Mouse (Mus musculus) small intestine, adult 2 months (tissue): ENCODE data around the gene Pnpla3. TPM values are rescaled to one million over a fixed set of nuclear protein-coding genes. Genes with fewer than 3 reads are reported as not detected.
"Not testable (repeated sequence)": the region's sequence is repeated elsewhere in the genome, so short reads cannot be mapped to it uniquely, and the experiment has no call there.

Experiments used
- H3K27ac ChIP-seq: fragments of 200-500 bp; 2 replicates; pipeline ENCODE4 v1.5.1; 2012; ENCODE audit warnings: low read depth, low read length, control low read depth, inconsistent platforms; ENCODE audit not compliant: insufficient read depth
- H3K27me3 ChIP-seq: fragments of 200-500 bp; 2 replicates; pipeline ENCODE4 v1.6.1; 2012; ENCODE audit warnings: mild to moderate bottlenecking, moderate library complexity, low read length, inconsistent platforms; ENCODE audit not compliant: control insufficient read depth, insufficient read depth
- H3K36me3 ChIP-seq: fragments of 200-500 bp; 2 replicates; pipeline ENCODE4 v1.6.1; 2012; ENCODE audit warnings: mild to moderate bottlenecking, low read length, control low read depth, inconsistent platforms; ENCODE audit not compliant: control insufficient read depth, insufficient read depth
- H3K4me1 ChIP-seq: fragments of 200-500 bp; 2 replicates; pipeline ENCODE4 v1.6.1; 2012; ENCODE audit warnings: low read length, inconsistent platforms, mixed read lengths; ENCODE audit not compliant: control insufficient read depth, insufficient read depth, insufficient read length
- H3K4me3 ChIP-seq: fragments of 200-500 bp; 2 replicates; pipeline ENCODE4 v1.5.1; 2012; ENCODE audit warnings: low read depth, mild to moderate bottlenecking, control low read depth, inconsistent platforms, low read length, moderate library complexity
- CTCF ChIP-seq: fragments of 200-500 bp; IDR thresholded peaks from 2 replicates; pipeline ENCODE4 v1.5.1; 2012; ENCODE audit warnings: low read depth, mild to moderate bottlenecking, control low read depth, inconsistent platforms, low read length, moderate library complexity, mixed read lengths; ENCODE audit not compliant: insufficient replicate concordance, insufficient read length; ENCODE audit errors: extremely low read depth
- POLR2A ChIP-seq: fragments of 200-500 bp; IDR thresholded peaks from 2 replicates; pipeline ENCODE4 v1.6.1; 2012; ENCODE audit warnings: low read depth, mild to moderate bottlenecking, control low read depth, inconsistent platforms, low read length, moderate library complexity
- WGBS: fragments of 180-500 bp; shearing (Covaris S2); methylation state at CpG from one replicate; pipeline ENCODE4 v1.1.7; 2018; 5-methylcytosine and 5-hydroxymethylcytosine counted together
- polyA plus RNA-seq: library from polyadenylated mRNA; depleted of rRNA; stranded (reverse); fragments of >200 nt; gene quantifications from 2 replicates; pipeline ENCODE4 v1.2.3, GENCODE M21; 2012

The Pnpla3 gene
- polyA plus RNA-seq, 1 experiment, result 0.80 TPM

GRCm38 (mm10) chr15:84140929-84141328, 26.7 kb upstream of the Pnpla3 start:
- Histone ChIP-seq H3K4me1 (no peaks in the 10 kb centered on the region), H3K27ac (no peak overlapping the region), H3K27me3 (no peaks in the 10 kb centered on the region), H3K4me3 (no peak overlapping the region), H3K36me3 (no peaks in the 10 kb centered on the region)
- TF ChIP-seq CTCF, result no peak
- no peak for TF ChIP-seq POLR2A
- WGBS, result 48% methylated on average over 5 of the region's 5 CpGs

- 75% methylated on average over 2 of the region's 2 CpGs for WGBS
- TF ChIP-seq CTCF (no peak), POLR2A (no peak)
- no peaks in the 10 kb centered on the region for H3K27me3 ChIP-seq
- H3K4me1 ChIP-seq, result no peaks in the 10 kb centered on the region
- H3K27ac ChIP-seq, result no peak overlapping the region
- H3K4me3 ChIP-seq, result no peak overlapping the region
- no peaks in the 10 kb centered on the region for H3K36me3 ChIP-seq
Measured at GRCm38 (mm10) chr15:84156158-84156557, 11.5 kb upstream of the Pnpla3 start.

- H3K27me3 ChIP-seq, H3K27ac ChIP-seq, H3K4me3 ChIP-seq, H3K36me3 ChIP-seq, H3K4me1 ChIP-seq: not testable (repeated sequence)
- WGBS, result 57% methylated on average over 6 of the region's 6 CpGs
Measured at GRCm38 (mm10) chr15:84157530-84157929, 10.1 kb upstream of the Pnpla3 start.

- 85% methylated on average over 6 of the region's 6 CpGs for WGBS
- TF ChIP-seq POLR2A (no peak), CTCF (no peak)
- Histone ChIP-seq H3K4me3 (no peak overlapping the region), H3K27ac (no peak overlapping the region), H3K27me3 (no peaks in the 10 kb centered on the region), H3K36me3 (no peaks in the 10 kb centered on the region), H3K4me1 (no peaks in the 10 kb centered on the region)
Measured at GRCm38 (mm10) chr15:84161871-84162270, 5.8 kb upstream of the Pnpla3 start.

- Histone ChIP-seq H3K27me3 (0 out of 2 replicates have a peak, but pooled peaks cover 5% of the 10 kb centered on the region), H3K4me3 (no peak overlapping the region), H3K4me1 (peaks cover 7% of the 10 kb centered on the region), H3K36me3 (no peaks in the 10 kb centered on the region), H3K27ac (no peak overlapping the region)
- TF ChIP-seq POLR2A (no peak), CTCF (no peak)
- WGBS, result 50% methylated on average over 6 of the region's 6 CpGs
Measured at GRCm38 (mm10) chr15:84166818-84167217, 819 bp upstream of the Pnpla3 start.

GRCm38 (mm10) chr15:84168170-84169161, 829 bp downstream of the Pnpla3 start:
- H3K4me3 ChIP-seq, result peak overlapping the region; percentile 67
- H3K4me1 ChIP-seq, result peaks cover 7% of the 10 kb centered on the region
- no peak overlapping the region for H3K27ac ChIP-seq

GRCm38 (mm10) chr15:84169511-84169910, 1.9 kb downstream of the Pnpla3 start:
- H3K4me3 ChIP-seq, result no peak overlapping the region
- H3K36me3 ChIP-seq, result no peaks in the 10 kb centered on the region
- 0 out of 2 replicates have a peak, but pooled peaks cover 5% of the 10 kb centered on the region for H3K27me3 ChIP-seq
- H3K4me1 ChIP-seq, result peaks cover 7% of the 10 kb centered on the region
- no peak overlapping the region for H3K27ac ChIP-seq
- WGBS, result 74% methylated on average over 1 of the region's 1 CpGs
- no peak for TF ChIP-seq CTCF
- no peak for TF ChIP-seq POLR2A

More at GRCm38 (mm10) chr15:84168170-84169161, 829 bp downstream of the Pnpla3 start:
- 3% methylated on average over 28 of the region's 28 CpGs for WGBS
- Histone ChIP-seq H3K27me3 (0 out of 2 replicates have a peak, but pooled peaks cover 5% of the 10 kb centered on the region), H3K36me3 (no peaks in the 10 kb centered on the region)
- TF ChIP-seq POLR2A, result no peak
- TF ChIP-seq CTCF, result no peak
